Mouse (Mus musculus) neural tube, postnatal 0 days (tissue): Measurements from ENCODE around the gene Stambp. TPM values are rescaled to one million over a fixed set of nuclear protein-coding genes. Genes with fewer than 3 reads are reported as not detected.

Source experiments
- polyA plus RNA-seq: library from polyadenylated mRNA; unstranded; fragments of >200 nt; fragmentation: Nextera tagmentation; extraction: Ambion mirVana; gene quantifications from 2 replicates; pipeline ENCODE4 v1.2.1, GENCODE M21; 2015

Stambp gene
- polyA plus RNA-seq: 58.1 and 62.0 TPM in 2 replicates

GRCm38 (mm10) chr6:83572671-83573070 lies at the start of gene Stambp:
Gene Stambp, minus strand, starts transcription at chr6:83572729.

GRCm38 (mm10) chr6:83536028-83536794 lies 36.3 kb downstream of the Stambp start, which contains the start of gene Actg2:
Gene Actg2, minus strand, starts transcription at chr6:83536265.

DNA sequence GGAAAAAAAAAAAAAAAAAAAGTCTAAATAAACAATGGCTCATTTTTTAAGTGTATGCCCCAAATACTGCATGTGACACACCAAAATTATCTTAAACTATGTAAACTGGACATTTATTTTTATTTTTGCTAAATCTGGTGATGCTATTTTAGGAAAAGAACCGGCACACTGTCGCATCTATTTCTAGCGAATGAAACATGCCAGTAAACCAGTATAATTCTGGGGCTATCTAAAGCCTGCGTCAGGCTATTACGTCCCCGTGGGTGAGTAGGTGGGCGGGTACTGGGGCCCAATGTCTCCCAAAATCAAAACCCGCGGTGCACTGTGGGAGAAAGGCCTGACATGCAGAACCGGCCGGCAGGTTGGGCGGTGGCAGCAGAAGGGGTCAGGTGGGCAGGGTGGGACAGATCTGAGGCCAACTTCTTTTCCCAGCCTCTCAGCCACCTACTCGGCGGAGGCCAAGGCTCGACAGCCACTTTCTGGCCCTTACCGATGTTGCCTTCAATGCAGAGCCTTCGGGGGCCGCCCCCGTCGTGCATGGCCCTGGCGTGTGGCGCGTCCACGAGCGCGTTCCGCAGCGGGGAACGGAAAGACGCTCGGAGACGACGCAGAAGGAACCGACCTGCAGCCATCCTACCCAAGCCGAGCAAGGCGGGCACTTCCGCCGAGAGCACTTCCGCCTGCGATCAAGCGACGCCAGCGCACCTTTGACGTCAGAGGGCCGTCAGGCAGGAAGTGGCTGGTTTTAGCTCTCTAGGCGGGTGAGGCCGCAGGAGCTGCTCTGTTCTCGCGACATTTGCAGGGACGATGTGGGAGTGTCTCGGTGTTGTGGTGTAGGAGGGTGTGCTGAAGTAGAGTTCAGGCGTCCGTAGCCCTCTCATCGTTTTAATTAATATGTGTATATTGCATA lies 66.0 kb downstream of the Stambp start, which contains the start of gene Dguok:
TSS of gene Dguok (minus strand) at position 712 of the 910 bp plus-strand sequence.

Other genes with a start within 250 kb of the Stambp start
- gene Mthfd2, start 246.8 kb downstream of the Stambp start, polyA plus RNA-seq: 29.1 and 30.6 TPM in 2 replicates
- 16.4 and 16.8 TPM in 2 replicates for gene Mob1a, start 246.7 kb downstream of the Stambp start, polyA plus RNA-seq
- 84.4 and 102 TPM in 2 replicates for gene Bola3, start 223.6 kb downstream of the Stambp start, polyA plus RNA-seq
- 40.1 and 47.8 TPM in 2 replicates for gene Tet3, start 113.6 kb downstream of the Stambp start, polyA plus RNA-seq
- 59.5 and 60.7 TPM in 2 replicates for gene Dguok, start 65.8 kb downstream of the Stambp start, polyA plus RNA-seq
- 1.5 and 2.5 TPM in 2 replicates for gene Actg2, start 36.5 kb downstream of the Stambp start, polyA plus RNA-seq
- gene Clec4f, start 83.5 kb upstream of the Stambp start, polyA plus RNA-seq: 0.14 TPM in 1 of 2 replicates, not detected in the other
- gene Cd207, start 105.1 kb upstream of the Stambp start, polyA plus RNA-seq: 0.10 and 0.15 TPM in 2 replicates
- gene Vax2, start 138.5 kb upstream of the Stambp start, polyA plus RNA-seq: not detected in 2 replicates
- not detected in 2 replicates for gene Atp6v1b1, start 170.3 kb upstream of the Stambp start, polyA plus RNA-seq
- gene Ankrd53, start 189.9 kb upstream of the Stambp start, polyA plus RNA-seq: 0.09 TPM in 1 of 2 replicates, not detected in the other
- 72.1 and 74.3 TPM in 2 replicates for gene Tex261, start 203.1 kb upstream of the Stambp start, polyA plus RNA-seq
- 98.4 and 112 TPM in 2 replicates for gene Nagk, start 222.3 kb upstream of the Stambp start, polyA plus RNA-seq